Mouse (Mus musculus) thymus, adult 2 months (tissue): ENCODE data around the gene Plp1. TPM values are rescaled to one million over a fixed set of nuclear protein-coding genes. Genes with fewer than 3 reads are reported as not detected.

ENCODE experiments used
- DNase-seq: peaks from one replicate; pipeline ENCODE4 v3.0.0; 2021
- H3K27ac ChIP-seq: fragments of 200-500 bp; 2 replicates; pipeline ENCODE4 v1.5.1; 2012; ENCODE audit warnings: low read length, control low read depth; ENCODE audit not compliant: control insufficient read depth, insufficient read depth
- H3K27me3 ChIP-seq: fragments of 200-500 bp; 2 replicates; pipeline ENCODE4 v1.6.1; 2012; ENCODE audit warnings: mild to moderate bottlenecking, low read length, moderate library complexity, mixed read lengths; ENCODE audit not compliant: control insufficient read depth, insufficient read depth
- H3K36me3 ChIP-seq: fragments of 200-500 bp; 2 replicates; pipeline ENCODE4 v1.6.1; 2012; ENCODE audit warnings: mild to moderate bottlenecking, low read length, moderate library complexity; ENCODE audit not compliant: control insufficient read depth, insufficient read depth
- H3K4me1 ChIP-seq: fragments of 200-500 bp; replicated peaks from 2 replicates; pipeline ENCODE4 v1.6.1; 2012; ENCODE audit warnings: low read length; ENCODE audit not compliant: control insufficient read depth, insufficient read depth
- H3K4me3 ChIP-seq: fragments of 200-500 bp; 2 replicates; pipeline ENCODE4 v1.5.1; 2012; ENCODE audit warnings: mild to moderate bottlenecking, low read length, control low read depth, moderate library complexity; ENCODE audit not compliant: control insufficient read depth, insufficient read depth
- CTCF ChIP-seq: fragments of 200-500 bp; IDR thresholded peaks from 2 replicates; pipeline ENCODE4 v1.5.1; 2012; ENCODE audit warnings: mild to moderate bottlenecking, control low read depth, low read length, moderate library complexity, borderline replicate concordance; ENCODE audit not compliant: control insufficient read depth, poor library complexity, insufficient read depth; ENCODE audit errors: extremely low read depth
- POLR2A ChIP-seq: fragments of 200-500 bp; IDR thresholded peaks from 2 replicates; pipeline ENCODE4 v1.6.1; 2012; ENCODE audit warnings: mild to moderate bottlenecking, low read length, control low read depth, moderate library complexity; ENCODE audit not compliant: control insufficient read depth, poor library complexity, insufficient read depth; ENCODE audit errors: extremely low read depth
- WGBS: fragments of 180-500 bp; shearing (Covaris S2); methylation state at CpG from one replicate; pipeline ENCODE4 v1.1.7; 2018; 5-methylcytosine and 5-hydroxymethylcytosine counted together
- polyA plus RNA-seq: library from polyadenylated mRNA; depleted of rRNA; stranded (reverse); fragments of >200 nt; gene quantifications from 2 replicates; pipeline ENCODE4 v1.2.3, GENCODE M21; 2012; rRNA removed

Gene Plp1
- 2.1 and 2.5 TPM in 2 replicates for polyA plus RNA-seq

- no peak within 1 kb of the TSS for H3K4me3 ChIP-seq
- no peaks in the 10 kb centered on the region for H3K27me3 ChIP-seq
- no peaks in the 10 kb centered on the region for H3K36me3 ChIP-seq
- TF ChIP-seq CTCF = no peak
- TF ChIP-seq POLR2A = no peak
- 73% methylated on average over 1 of the region's 1 CpGs for WGBS
- no peak for DNase-seq
- H3K27ac ChIP-seq = no peak within 1 kb of the TSS
- no peaks in the 10 kb centered on the region for H3K4me1 ChIP-seq
These were observed at the start of gene Plp1 for GRCm38 (mm10) chrX:136822371-136822770. Gene Plp1 (plus strand): TSS chrX:136822671.

GRCm38 (mm10) chrX:136773035-136773434 lies 49.4 kb upstream of the Plp1 start:
- DNase-seq = no peak
- Histone ChIP-seq H3K4me3 (no peak overlapping the region), H3K27me3 (no peaks in the 10 kb centered on the region), H3K27ac (no peak overlapping the region), H3K4me1 (no peaks in the 10 kb centered on the region), H3K36me3 (no peaks in the 10 kb centered on the region)
- TF ChIP-seq POLR2A = no peak
- 87% methylated on average over 1 of the region's 1 CpGs for WGBS

GRCm38 (mm10) chrX:136778046-136778445 lies 44.4 kb upstream of the Plp1 start:
- 55% methylated on average over 3 of the region's 3 CpGs for WGBS
- TF ChIP-seq CTCF = no peak
- TF ChIP-seq POLR2A = no peak
- Histone ChIP-seq H3K36me3 (no peaks in the 10 kb centered on the region), H3K27ac (no peak overlapping the region), H3K27me3 (no peaks in the 10 kb centered on the region), H3K4me1 (no peaks in the 10 kb centered on the region), H3K4me3 (no peak overlapping the region)
- DNase-seq = no peak

- no peak overlapping the region for H3K27ac ChIP-seq
- no peak for TF ChIP-seq POLR2A
- TF ChIP-seq CTCF = no peak
- no peak for DNase-seq
- no peak overlapping the region for H3K4me3 ChIP-seq
- 91% methylated on average over 2 of the region's 2 CpGs for WGBS
- H3K36me3 ChIP-seq = no peaks in the 10 kb centered on the region
- no peaks in the 10 kb centered on the region for H3K4me1 ChIP-seq
- H3K27me3 ChIP-seq = no peaks in the 10 kb centered on the region
These were observed 43.2 kb upstream of the Plp1 start for GRCm38 (mm10) chrX:136779262-136779661.

GRCm38 (mm10) chrX:136780041-136780440 lies 42.4 kb upstream of the Plp1 start, which contains the start of gene Glra4:
Gene Glra4 (minus strand): TSS chrX:136780141.
- H3K27me3 ChIP-seq = no peaks in the 10 kb centered on the region
- 95% methylated on average over 3 of the region's 3 CpGs for WGBS
- no peaks in the 10 kb centered on the region for H3K4me1 ChIP-seq
- no peaks in the 10 kb centered on the region for H3K36me3 ChIP-seq
- no peak for TF ChIP-seq CTCF
- no peak for TF ChIP-seq POLR2A
- H3K27ac ChIP-seq = no peak within 1 kb of the TSS
- no peak within 1 kb of the TSS for H3K4me3 ChIP-seq
- DNase-seq = no peak

- 93% methylated on average over 4 of the region's 4 CpGs for WGBS
- Histone ChIP-seq H3K4me3 (no peak overlapping the region), H3K27ac (no peak overlapping the region), H3K36me3 (no peaks in the 10 kb centered on the region), H3K27me3 (no peaks in the 10 kb centered on the region), H3K4me1 (no peaks in the 10 kb centered on the region)
- DNase-seq = no peak
- TF ChIP-seq CTCF (no peak), POLR2A (no peak)
These were observed 33.0 kb upstream of the Plp1 start for GRCm38 (mm10) chrX:136789446-136789845.

GRCm38 (mm10) chrX:136797223-136797622 lies 25.2 kb upstream of the Plp1 start:
- Histone ChIP-seq H3K4me3 (no peak overlapping the region), H3K4me1 (no peaks in the 10 kb centered on the region), H3K27me3 (no peaks in the 10 kb centered on the region), H3K27ac (no peak overlapping the region), H3K36me3 (no peaks in the 10 kb centered on the region)
- no peak for DNase-seq
- TF ChIP-seq POLR2A (no peak), CTCF (no peak)
- 77% methylated on average over 2 of the region's 2 CpGs for WGBS
